Mouse (Mus musculus) thymus, adult 2 months (tissue): ENCODE results near the gene Zdhhc14. TPM values are rescaled to one million over a fixed set of nuclear protein-coding genes. Genes with fewer than 3 reads are reported as not detected.
A peak's percentile ranks its signal among the peaks of the same experiment; 100 is the strongest.

ENCODE experiments used
- DNase-seq: peaks from one replicate; pipeline ENCODE4 v3.0.0; 2021
- H3K27ac ChIP-seq: fragments of 200-500 bp; 2 replicates; pipeline ENCODE4 v1.5.1; 2012; ENCODE audit warnings: low read length, control low read depth; ENCODE audit not compliant: control insufficient read depth, insufficient read depth
- H3K27me3 ChIP-seq: fragments of 200-500 bp; 2 replicates; pipeline ENCODE4 v1.6.1; 2012; ENCODE audit warnings: mild to moderate bottlenecking, low read length, moderate library complexity, mixed read lengths; ENCODE audit not compliant: control insufficient read depth, insufficient read depth
- H3K36me3 ChIP-seq: fragments of 200-500 bp; 2 replicates; pipeline ENCODE4 v1.6.1; 2012; ENCODE audit warnings: mild to moderate bottlenecking, low read length, moderate library complexity; ENCODE audit not compliant: control insufficient read depth, insufficient read depth
- H3K4me1 ChIP-seq: fragments of 200-500 bp; replicated peaks from 2 replicates; pipeline ENCODE4 v1.6.1; 2012; ENCODE audit warnings: low read length; ENCODE audit not compliant: control insufficient read depth, insufficient read depth
- H3K4me3 ChIP-seq: fragments of 200-500 bp; 2 replicates; pipeline ENCODE4 v1.5.1; 2012; ENCODE audit warnings: mild to moderate bottlenecking, low read length, control low read depth, moderate library complexity; ENCODE audit not compliant: control insufficient read depth, insufficient read depth
- CTCF ChIP-seq: fragments of 200-500 bp; IDR thresholded peaks from 2 replicates; pipeline ENCODE4 v1.5.1; 2012; ENCODE audit warnings: mild to moderate bottlenecking, control low read depth, low read length, moderate library complexity, borderline replicate concordance; ENCODE audit not compliant: control insufficient read depth, poor library complexity, insufficient read depth; ENCODE audit errors: extremely low read depth
- POLR2A ChIP-seq: fragments of 200-500 bp; IDR thresholded peaks from 2 replicates; pipeline ENCODE4 v1.6.1; 2012; ENCODE audit warnings: mild to moderate bottlenecking, low read length, control low read depth, moderate library complexity; ENCODE audit not compliant: control insufficient read depth, poor library complexity, insufficient read depth; ENCODE audit errors: extremely low read depth
- WGBS: fragments of 180-500 bp; shearing (Covaris S2); methylation state at CpG from one replicate; pipeline ENCODE4 v1.1.7; 2018; 5-methylcytosine and 5-hydroxymethylcytosine counted together
- polyA plus RNA-seq: library from polyadenylated mRNA; depleted of rRNA; stranded (reverse); fragments of >200 nt; gene quantifications from 2 replicates; pipeline ENCODE4 v1.2.3, GENCODE M21; 2012

The Zdhhc14 gene
- polyA plus RNA-seq, 1 experiment = 13.3 TPM

- peaks cover 5% of the 10 kb centered on the region for H3K4me1 ChIP-seq
- WGBS = 51% methylated on average over 3 of the region's 3 CpGs
- TF ChIP-seq CTCF (no peak), POLR2A (no peak)
Measured at GRCm38 (mm10) chr17:5472268-5472667, 20.1 kb upstream of the Zdhhc14 start.

GRCm38 (mm10) chr17:5475960-5476725, 16.2 kb upstream of the Zdhhc14 start:
- TF ChIP-seq POLR2A (no peak), CTCF (no peak)
- no peaks in the 10 kb centered on the region for H3K4me1 ChIP-seq
- no peaks in the 10 kb centered on the region for H3K27me3 ChIP-seq
- 73% methylated on average over 14 of the region's 14 CpGs for WGBS
- no peaks in the 10 kb centered on the region for H3K36me3 ChIP-seq
- H3K4me3 ChIP-seq = no peak overlapping the region
- no peak overlapping the region for H3K27ac ChIP-seq
- DNase-seq = no peak

More at GRCm38 (mm10) chr17:5472268-5472667, 20.1 kb upstream of the Zdhhc14 start:
- DNase-seq = no peak
- H3K27ac ChIP-seq = no peak overlapping the region
- H3K36me3 ChIP-seq = no peaks in the 10 kb centered on the region
- H3K27me3 ChIP-seq = no peaks in the 10 kb centered on the region
- no peak overlapping the region for H3K4me3 ChIP-seq

- Histone ChIP-seq H3K36me3 (no peaks in the 10 kb centered on the region), H3K4me1 (peaks cover 10% of the 10 kb centered on the region), H3K4me3 (no peak overlapping the region), H3K27me3 (no peaks in the 10 kb centered on the region), H3K27ac (no peak overlapping the region)
- TF ChIP-seq POLR2A (no peak), CTCF (no peak)
- WGBS = 58% methylated on average over 4 of the region's 4 CpGs
- DNase-seq = no peak
Measured at GRCm38 (mm10) chr17:5483456-5483855, 8.9 kb upstream of the Zdhhc14 start.

GRCm38 (mm10) chr17:5484663-5485062, 7.7 kb upstream of the Zdhhc14 start:
- Histone ChIP-seq H3K4me3 (no peak overlapping the region), H3K4me1 (peaks cover 15% of the 10 kb centered on the region), H3K27ac (no peak overlapping the region), H3K27me3 (no peaks in the 10 kb centered on the region), H3K36me3 (no peaks in the 10 kb centered on the region)
- WGBS = 98% methylated on average over 1 of the region's 1 CpGs
- no peak for DNase-seq
- TF ChIP-seq CTCF (no peak), POLR2A (no peak)

- 19% methylated on average over 9 of the region's 9 CpGs for WGBS
- no peak overlapping the region for H3K4me3 ChIP-seq
- TF ChIP-seq CTCF (no peak), POLR2A (no peak)
Measured at GRCm38 (mm10) chr17:5488156-5488555, 4.2 kb upstream of the Zdhhc14 start.

GRCm38 (mm10) chr17:5490351-5490750, 2.0 kb upstream of the Zdhhc14 start:
- TF ChIP-seq CTCF (no peak), POLR2A (no peak)
- H3K27me3 ChIP-seq = no peaks in the 10 kb centered on the region
- no peak overlapping the region for H3K4me3 ChIP-seq
- no peak overlapping the region for H3K27ac ChIP-seq
- DNase-seq = no peak
- no peaks in the 10 kb centered on the region for H3K36me3 ChIP-seq
- WGBS = 87% methylated on average over 3 of the region's 3 CpGs
- peaks cover 30% of the 10 kb centered on the region for H3K4me1 ChIP-seq

More at GRCm38 (mm10) chr17:5488156-5488555, 4.2 kb upstream of the Zdhhc14 start:
- Histone ChIP-seq H3K27ac (peak overlapping the region; percentile 94), H3K4me1 (peaks cover 17% of the 10 kb centered on the region), H3K36me3 (no peaks in the 10 kb centered on the region), H3K27me3 (no peaks in the 10 kb centered on the region)
- peak; percentile 59 for DNase-seq
